Mouse (Mus musculus): ENCODE data around the gene Lnx1. TPM values are rescaled to one million over a fixed set of nuclear protein-coding genes. Genes with fewer than 3 reads are reported as not detected.

The Lnx1 gene
- polyA plus RNA-seq, 1 experiment from 2014 or later = 0.53 TPM

GRCm38 (mm10) chr5:74601965-74602364 is 100.7 kb downstream of the Lnx1 start:
- H3K27ac ChIP-seq (ENCODE audit: low read depth, low read length) = no peak overlapping the region
- H3K27me3 ChIP-seq (ENCODE audit: control insufficient read depth, insufficient read depth, low read length) = no peaks in the 10 kb centered on the region
- no peaks in the 10 kb centered on the region for H3K4me1 ChIP-seq (replicated peaks; ENCODE audit: control insufficient read depth, insufficient read depth, low read length)
- ATAC-seq (replicated peaks; ENCODE audit: low FRiP score) (no peak), DNase-seq (ENCODE audit: low spot score) (no peak)
- peaks cover 3% of the 10 kb centered on the region; the same call in 1 of the 2 replicates for H3K36me3 ChIP-seq (ENCODE audit: control insufficient read depth, insufficient read depth, low read length)
- H3K4me2 ChIP-seq (ENCODE audit: low read depth, low read length, severe bottlenecking) = no peak overlapping the region
- H3K9me3 ChIP-seq (ENCODE audit: control insufficient read depth, low read length) = no peaks in the 10 kb centered on the region
- H3K4me3 ChIP-seq (ENCODE audit: low read depth, low read length) = no peak overlapping the region
- H3K9ac ChIP-seq (ENCODE audit: low read length) = no peak overlapping the region
- 87% methylated on average over 6 of the region's 6 CpGs for WGBS

- Histone ChIP-seq H3K4me2 (ENCODE audit: low read depth, low read length, severe bottlenecking) (no peak overlapping the region), H3K9me3 (ENCODE audit: control insufficient read depth, low read length) (no peaks in the 10 kb centered on the region), H3K36me3 (ENCODE audit: control insufficient read depth, insufficient read depth, low read length) (peaks cover 3% of the 10 kb centered on the region; the same call in 1 of the 2 replicates), H3K9ac (ENCODE audit: low read length) (no peak overlapping the region), H3K4me3 (ENCODE audit: low read depth, low read length) (no peak overlapping the region), H3K27ac (ENCODE audit: low read depth, low read length) (no peak overlapping the region), H3K27me3 (ENCODE audit: control insufficient read depth, insufficient read depth, low read length) (no peaks in the 10 kb centered on the region), H3K4me1 (replicated peaks; ENCODE audit: control insufficient read depth, insufficient read depth, low read length) (no peaks in the 10 kb centered on the region)
- DNase-seq (ENCODE audit: low spot score) (no peak), ATAC-seq (replicated peaks; ENCODE audit: low FRiP score) (no peak)
- 89% methylated on average over 3 of the region's 3 CpGs for WGBS
These were observed 101.5 kb downstream of the Lnx1 start for GRCm38 (mm10) chr5:74601171-74601570.

- Histone ChIP-seq H3K4me2 (ENCODE audit: low read depth, low read length, severe bottlenecking) (no peak overlapping the region), H3K27ac (ENCODE audit: low read depth, low read length) (no peak overlapping the region), H3K9me3 (ENCODE audit: control insufficient read depth, low read length) (no peaks in the 10 kb centered on the region), H3K36me3 (ENCODE audit: control insufficient read depth, insufficient read depth, low read length) (peaks cover 7% of the 10 kb centered on the region; the same call in 1 of the 2 replicates), H3K4me3 (ENCODE audit: low read depth, low read length) (no peak overlapping the region), H3K4me1 (replicated peaks; ENCODE audit: control insufficient read depth, insufficient read depth, low read length) (no peaks in the 10 kb centered on the region), H3K9ac (ENCODE audit: low read length) (no peak overlapping the region), H3K27me3 (ENCODE audit: control insufficient read depth, insufficient read depth, low read length) (no peaks in the 10 kb centered on the region)
- ATAC-seq (replicated peaks; ENCODE audit: low FRiP score) (no peak), DNase-seq (ENCODE audit: low spot score) (no peak)
- WGBS = 90% methylated on average over 5 of the region's 5 CpGs
These were observed 102.7 kb downstream of the Lnx1 start for GRCm38 (mm10) chr5:74600010-74600409.

GRCm38 (mm10) chr5:74593147-74593546 is 109.6 kb downstream of the Lnx1 start:
- Histone ChIP-seq H3K4me1 (replicated peaks; ENCODE audit: control insufficient read depth, insufficient read depth, low read length) (no peaks in the 10 kb centered on the region), H3K36me3 (ENCODE audit: control insufficient read depth, insufficient read depth, low read length) (peaks cover 10% of the 10 kb centered on the region; the same call in 1 of the 2 replicates), H3K4me3 (ENCODE audit: low read depth, low read length) (no peak overlapping the region)

GRCm38 (mm10) chr5:74591413-74591812 is 111.3 kb downstream of the Lnx1 start:
- no peak overlapping the region for H3K4me2 ChIP-seq (ENCODE audit: low read depth, low read length, severe bottlenecking)
- H3K4me3 ChIP-seq (ENCODE audit: low read depth, low read length) = no peak overlapping the region
- no peaks in the 10 kb centered on the region for H3K9me3 ChIP-seq (ENCODE audit: control insufficient read depth, low read length)
- peaks cover 7% of the 10 kb centered on the region; the same call in 1 of the 2 replicates for H3K36me3 ChIP-seq (ENCODE audit: control insufficient read depth, insufficient read depth, low read length)
- H3K27ac ChIP-seq (ENCODE audit: low read depth, low read length) = no peak overlapping the region
- no peak overlapping the region for H3K9ac ChIP-seq (ENCODE audit: low read length)
- no peak for DNase-seq (ENCODE audit: low spot score)
- H3K4me1 ChIP-seq (replicated peaks; ENCODE audit: control insufficient read depth, insufficient read depth, low read length) = no peaks in the 10 kb centered on the region
- H3K27me3 ChIP-seq (ENCODE audit: control insufficient read depth, insufficient read depth, low read length) = no peaks in the 10 kb centered on the region
- 95% methylated on average over 5 of the region's 5 CpGs for WGBS
- ATAC-seq (replicated peaks; ENCODE audit: low FRiP score) = no peak

More at GRCm38 (mm10) chr5:74593147-74593546, 109.6 kb downstream of the Lnx1 start:
- H3K27me3 ChIP-seq (ENCODE audit: control insufficient read depth, insufficient read depth, low read length) = no peaks in the 10 kb centered on the region
- DNase-seq (ENCODE audit: low spot score) (no peak), ATAC-seq (replicated peaks; ENCODE audit: low FRiP score) (no peak)
- H3K9me3 ChIP-seq (ENCODE audit: control insufficient read depth, low read length) = no peaks in the 10 kb centered on the region
- no peak overlapping the region for H3K4me2 ChIP-seq (ENCODE audit: low read depth, low read length, severe bottlenecking)
- 80% methylated on average over 8 of the region's 8 CpGs for WGBS
- no peak overlapping the region for H3K27ac ChIP-seq (ENCODE audit: low read depth, low read length)
- no peak overlapping the region for H3K9ac ChIP-seq (ENCODE audit: low read length)

GRCm38 (mm10) chr5:74589133-74589532 is 113.6 kb downstream of the Lnx1 start:
- peaks cover 3% of the 10 kb centered on the region; the same call in 1 of the 2 replicates for H3K36me3 ChIP-seq (ENCODE audit: control insufficient read depth, insufficient read depth, low read length)
- no peak overlapping the region for H3K9ac ChIP-seq (ENCODE audit: low read length)
- no peak overlapping the region for H3K4me3 ChIP-seq (ENCODE audit: low read depth, low read length)
- H3K4me2 ChIP-seq (ENCODE audit: low read depth, low read length, severe bottlenecking) = no peak overlapping the region
- H3K9me3 ChIP-seq (ENCODE audit: control insufficient read depth, low read length) = no peaks in the 10 kb centered on the region
- WGBS = 91% methylated on average over 7 of the region's 7 CpGs
- H3K27ac ChIP-seq (ENCODE audit: low read depth, low read length) = no peak overlapping the region
- no peak for ATAC-seq (replicated peaks; ENCODE audit: low FRiP score)
- no peak for DNase-seq (ENCODE audit: low spot score)
- no peaks in the 10 kb centered on the region for H3K4me1 ChIP-seq (replicated peaks; ENCODE audit: control insufficient read depth, insufficient read depth, low read length)
- no peaks in the 10 kb centered on the region for H3K27me3 ChIP-seq (ENCODE audit: control insufficient read depth, insufficient read depth, low read length)

- Histone ChIP-seq H3K27ac (ENCODE audit: low read depth, low read length) (no peak overlapping the region), H3K9me3 (ENCODE audit: control insufficient read depth, low read length) (no peaks in the 10 kb centered on the region), H3K4me1 (replicated peaks; ENCODE audit: control insufficient read depth, insufficient read depth, low read length) (no peaks in the 10 kb centered on the region), H3K36me3 (ENCODE audit: control insufficient read depth, insufficient read depth, low read length) (no peaks in the 10 kb centered on the region; the same call in none of the 2 replicates), H3K4me2 (ENCODE audit: low read depth, low read length, severe bottlenecking) (no peak overlapping the region), H3K27me3 (ENCODE audit: control insufficient read depth, insufficient read depth, low read length) (no peaks in the 10 kb centered on the region), H3K9ac (ENCODE audit: low read length) (no peak overlapping the region), H3K4me3 (ENCODE audit: low read depth, low read length) (no peak overlapping the region)
- 90% methylated on average over 6 of the region's 6 CpGs for WGBS
- DNase-seq (ENCODE audit: low spot score) (no peak), ATAC-seq (replicated peaks; ENCODE audit: low FRiP score) (no peak)
These were observed 130.9 kb downstream of the Lnx1 start for GRCm38 (mm10) chr5:74571767-74572166.

GRCm38 (mm10) chr5:74561151-74561550 is 141.6 kb downstream of the Lnx1 start:
- H3K36me3 ChIP-seq (ENCODE audit: control insufficient read depth, insufficient read depth, low read length) = peaks cover 3% of the 10 kb centered on the region; the same call in 1 of the 2 replicates

GRCm38 (mm10) chr5:74549566-74549965 is 153.1 kb downstream of the Lnx1 start:
- H3K36me3 ChIP-seq (ENCODE audit: control insufficient read depth, insufficient read depth, low read length) = peaks cover 6% of the 10 kb centered on the region; the same call in 1 of the 2 replicates
- H3K4me2 ChIP-seq (ENCODE audit: low read depth, low read length, severe bottlenecking) = no peak overlapping the region
- WGBS = 94% methylated on average over 8 of the region's 8 CpGs
- H3K4me3 ChIP-seq (ENCODE audit: low read depth, low read length) = no peak overlapping the region
- H3K27me3 ChIP-seq (ENCODE audit: control insufficient read depth, insufficient read depth, low read length) = no peaks in the 10 kb centered on the region
- ATAC-seq (replicated peaks; ENCODE audit: low FRiP score) = no peak
- no peak overlapping the region for H3K9ac ChIP-seq (ENCODE audit: low read length)
- H3K27ac ChIP-seq (ENCODE audit: low read depth, low read length) = no peak overlapping the region
- no peak for DNase-seq (ENCODE audit: low spot score)
- no peaks in the 10 kb centered on the region for H3K9me3 ChIP-seq (ENCODE audit: control insufficient read depth, low read length)
- H3K4me1 ChIP-seq (replicated peaks; ENCODE audit: control insufficient read depth, insufficient read depth, low read length) = no peaks in the 10 kb centered on the region

More at GRCm38 (mm10) chr5:74561151-74561550, 141.6 kb downstream of the Lnx1 start:
- Histone ChIP-seq H3K27me3 (ENCODE audit: control insufficient read depth, insufficient read depth, low read length) (no peaks in the 10 kb centered on the region), H3K4me2 (ENCODE audit: low read depth, low read length, severe bottlenecking) (no peak overlapping the region), H3K9ac (ENCODE audit: low read length) (no peak overlapping the region), H3K4me1 (replicated peaks; ENCODE audit: control insufficient read depth, insufficient read depth, low read length) (no peaks in the 10 kb centered on the region), H3K27ac (ENCODE audit: low read depth, low read length) (no peak overlapping the region), H3K9me3 (ENCODE audit: control insufficient read depth, low read length) (no peaks in the 10 kb centered on the region), H3K4me3 (ENCODE audit: low read depth, low read length) (no peak overlapping the region)
- DNase-seq (ENCODE audit: low spot score) = no peak
- 94% methylated on average over 1 of the region's 1 CpGs for WGBS
- no peak for ATAC-seq (replicated peaks; ENCODE audit: low FRiP score)
